Mouse (Mus musculus) limb, embryonic 13.5 days (tissue): ENCODE results near the gene Tmem97. TPM values are rescaled to one million over a fixed set of nuclear protein-coding genes. Genes with fewer than 3 reads are reported as not detected.

ENCODE experiments used
- ATAC-seq: fragments of 200-750 bp; cut with Nextera tagmentation; 2 replicates; pipeline ENCODE4 v1.8.0; 2017; ENCODE audit warnings: low read depth, moderate number of reproducible peaks, moderate TSS enrichment; ENCODE audit not compliant: low FRiP score
- H3K27ac ChIP-seq: fragments of 300-500 bp; sonication (generic); 2 replicates; pipeline ENCODE4 v1.5.1; 2015; ENCODE audit warnings: inconsistent platforms, mild to moderate bottlenecking, moderate library complexity
- H3K27me3 ChIP-seq: fragments of 300-500 bp; sonication (generic); 2 replicates; pipeline ENCODE4 v1.6.1; 2015; ENCODE audit warnings: mild to moderate bottlenecking, inconsistent platforms
- H3K36me3 ChIP-seq: fragments of 300-500 bp; sonication (generic); 2 replicates; pipeline ENCODE4 v1.6.1; 2015; ENCODE audit warnings: inconsistent platforms, mild to moderate bottlenecking, moderate library complexity
- H3K4me1 ChIP-seq: fragments of 300-500 bp; sonication (generic); 2 replicates; pipeline ENCODE4 v1.6.1; 2015; ENCODE audit warnings: inconsistent platforms
- H3K4me2 ChIP-seq: fragments of 300-500 bp; sonication (generic); replicated peaks from 2 replicates; pipeline ENCODE4 v1.6.1; 2015; ENCODE audit warnings: inconsistent platforms, mild to moderate bottlenecking, moderate library complexity
- H3K4me3 ChIP-seq: fragments of 300-500 bp; sonication (generic); 2 replicates; pipeline ENCODE4 v1.5.1; 2015; ENCODE audit warnings: moderate library complexity, mild to moderate bottlenecking, inconsistent platforms
- H3K9ac ChIP-seq: fragments of 300-500 bp; sonication (generic); 2 replicates; pipeline ENCODE4 v1.6.1; 2015; ENCODE audit warnings: mild to moderate bottlenecking, inconsistent platforms
- H3K9me3 ChIP-seq: fragments of 300-500 bp; sonication (generic); 2 replicates; pipeline ENCODE4 v1.6.1; 2016; ENCODE audit warnings: inconsistent platforms
- WGBS: fragments of 180-500 bp; shearing (Covaris S2); methylation state at CpG from one replicate; pipeline ENCODE4 v1.1.7; 2015; 5-methylcytosine and 5-hydroxymethylcytosine counted together
- polyA plus RNA-seq: library from polyadenylated mRNA; unstranded; fragments of >200 nt; fragmentation: Nextera tagmentation; extraction: Ambion mirVana; gene quantifications from 2 replicates; pipeline ENCODE4 v1.2.1, GENCODE M21; 2015

The Tmem97 gene
- polyA plus RNA-seq, 1 experiment from 2014 or later: 74.1 TPM

- H3K27ac ChIP-seq: no peak overlapping the region
- H3K4me1 ChIP-seq: no peaks in the 10 kb centered on the region
- no peaks in the 10 kb centered on the region for H3K27me3 ChIP-seq
- no peaks in the 10 kb centered on the region for H3K9me3 ChIP-seq
- H3K36me3 ChIP-seq: peaks cover 79% of the 10 kb centered on the region
- WGBS: 91% methylated on average over 9 of the region's 9 CpGs
- no peak overlapping the region for H3K4me2 ChIP-seq
- H3K4me3 ChIP-seq: no peak overlapping the region
- ATAC-seq: no peak
- H3K9ac ChIP-seq: no peak overlapping the region
These were observed 21.9 kb downstream of the Tmem97 start for GRCm38 (mm10) chr11:78528714-78529113.

DNA sequence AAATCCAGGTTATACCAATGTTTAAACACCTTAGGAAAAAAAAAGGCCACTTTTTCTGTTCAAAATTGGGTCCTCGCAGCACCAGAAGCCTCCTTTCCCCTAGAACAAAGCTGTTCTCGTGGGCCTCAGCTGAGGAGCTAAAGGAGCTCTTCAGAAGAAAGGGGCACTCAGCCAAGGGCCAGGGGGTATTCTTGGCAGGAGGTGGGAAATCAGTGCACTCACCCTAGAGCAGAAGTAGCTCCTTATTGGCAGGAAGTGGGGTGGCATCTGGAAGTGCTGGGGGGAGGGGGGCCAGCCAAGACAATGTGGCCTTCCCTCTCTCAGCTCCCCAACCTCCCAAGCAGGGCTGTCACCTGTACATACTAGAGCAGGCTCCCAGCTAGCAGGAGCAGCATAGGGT is 25.7 kb downstream of the Tmem97 start:
- Histone ChIP-seq H3K4me1 (no peaks in the 10 kb centered on the region), H3K9me3 (no peaks in the 10 kb centered on the region), H3K27ac (no peak overlapping the region), H3K27me3 (no peaks in the 10 kb centered on the region), H3K36me3 (peaks cover 100% of the 10 kb centered on the region), H3K9ac (no peak overlapping the region), H3K4me3 (no peak overlapping the region), H3K4me2 (no peak overlapping the region)
- WGBS: 81% methylated on average over 2 of the region's 2 CpGs
- ATAC-seq: no peak

DNA sequence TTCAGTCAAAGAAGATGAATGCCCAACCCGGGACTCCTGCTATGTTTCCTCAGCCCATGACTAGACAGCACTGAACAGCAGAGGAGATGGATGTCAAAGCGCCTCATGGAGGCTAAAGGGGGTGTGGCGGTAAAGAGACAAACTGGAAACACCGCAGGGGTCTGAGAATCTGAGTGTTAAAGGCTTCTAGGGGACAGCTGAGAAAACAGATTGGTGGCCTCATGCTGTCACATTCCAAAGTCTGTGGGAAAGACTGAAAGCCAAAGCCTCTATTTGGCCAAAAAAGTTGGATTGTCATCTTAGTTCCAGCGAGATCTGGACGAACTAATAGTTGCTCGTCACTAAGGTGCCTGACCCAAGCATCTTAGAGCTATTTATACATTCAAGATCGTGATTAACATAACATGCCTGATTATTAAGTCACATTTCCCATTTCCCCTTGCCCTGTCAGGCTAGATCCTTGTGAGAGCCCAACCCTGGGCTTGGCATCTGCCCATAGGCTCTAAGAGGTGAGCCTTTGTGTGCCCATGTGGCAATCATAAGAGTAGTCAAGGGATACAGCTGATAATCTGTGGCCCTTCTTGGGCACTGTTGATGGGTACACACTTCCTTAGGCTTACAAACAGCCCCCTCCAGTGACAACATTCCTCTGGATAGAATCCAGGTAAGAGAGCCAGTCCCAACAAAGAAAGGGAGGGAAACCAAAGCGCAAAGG is 27.2 kb downstream of the Tmem97 start:
- H3K27me3 ChIP-seq: no peaks in the 10 kb centered on the region
- no peaks in the 10 kb centered on the region for H3K9me3 ChIP-seq
- no peak overlapping the region for H3K4me2 ChIP-seq
- no peak for ATAC-seq
- H3K4me3 ChIP-seq: no peak overlapping the region
- no peaks in the 10 kb centered on the region for H3K4me1 ChIP-seq
- 90% methylated on average over 9 of the region's 9 CpGs for WGBS
- no peak overlapping the region for H3K27ac ChIP-seq
- peaks cover 100% of the 10 kb centered on the region for H3K36me3 ChIP-seq
- H3K9ac ChIP-seq: no peak overlapping the region

DNA sequence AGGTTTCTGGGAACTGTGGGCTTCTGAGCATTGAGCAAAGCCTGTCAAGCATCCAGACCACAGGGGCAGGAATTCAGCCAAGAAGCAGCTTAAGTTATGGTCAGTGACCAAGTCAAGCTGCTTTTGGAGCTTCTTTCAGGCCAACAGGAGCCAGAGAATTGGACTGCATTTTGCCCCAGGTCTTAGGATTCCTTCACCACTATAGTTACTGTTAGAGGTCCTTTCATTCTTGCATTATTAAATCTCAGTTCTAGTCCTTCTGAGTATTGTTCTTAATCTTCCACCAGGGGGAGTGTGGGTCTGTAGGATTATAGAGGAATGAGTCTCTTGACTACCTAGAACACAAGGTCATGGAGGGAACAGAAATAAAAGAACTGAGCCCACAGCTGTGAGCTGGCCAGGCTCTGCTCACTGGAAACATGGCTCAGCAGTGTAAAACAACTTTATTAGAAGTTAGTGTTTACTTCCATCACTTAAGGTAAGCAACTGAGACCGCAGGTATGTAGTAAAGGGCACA is 28.0 kb downstream of the Tmem97 start:
- Histone ChIP-seq H3K4me3 (no peak overlapping the region), H3K4me1 (no peaks in the 10 kb centered on the region), H3K27me3 (no peaks in the 10 kb centered on the region), H3K4me2 (no peak overlapping the region), H3K9me3 (no peaks in the 10 kb centered on the region), H3K36me3 (peaks cover 100% of the 10 kb centered on the region), H3K9ac (no peak overlapping the region), H3K27ac (no peak overlapping the region)
- 89% methylated on average over 1 of the region's 1 CpGs for WGBS
- ATAC-seq: no peak

- no peaks in the 10 kb centered on the region for H3K9me3 ChIP-seq
- H3K4me1 ChIP-seq: no peaks in the 10 kb centered on the region
- no peak overlapping the region for H3K4me2 ChIP-seq
- H3K4me3 ChIP-seq: no peak overlapping the region
- H3K27ac ChIP-seq: no peak overlapping the region
- peaks cover 96% of the 10 kb centered on the region for H3K36me3 ChIP-seq
- ATAC-seq: no peak
- H3K27me3 ChIP-seq: no peaks in the 10 kb centered on the region
- 90% methylated on average over 3 of the region's 3 CpGs for WGBS
- no peak overlapping the region for H3K9ac ChIP-seq
These were observed 28.7 kb downstream of the Tmem97 start for GRCm38 (mm10) chr11:78521880-78522279.

- 95% methylated on average over 10 of the region's 10 CpGs for WGBS
- Histone ChIP-seq H3K9me3 (no peaks in the 10 kb centered on the region), H3K4me2 (no peak overlapping the region), H3K27ac (peak overlapping the region; percentile 15; the same call in 1 of the 2 replicates), H3K27me3 (no peaks in the 10 kb centered on the region), H3K4me1 (no peaks in the 10 kb centered on the region), H3K36me3 (peaks cover 94% of the 10 kb centered on the region), H3K9ac (no peak overlapping the region), H3K4me3 (no peak overlapping the region)
- ATAC-seq: no peak
These were observed 31.6 kb downstream of the Tmem97 start for GRCm38 (mm10) chr11:78518931-78519330.

GRCm38 (mm10) chr11:78515549-78516325 is 34.8 kb downstream of the Tmem97 start:
- 56% methylated on average over 2 of the region's 2 CpGs for WGBS
- no peak overlapping the region for H3K4me2 ChIP-seq
- H3K9me3 ChIP-seq: no peaks in the 10 kb centered on the region
- H3K27me3 ChIP-seq: no peaks in the 10 kb centered on the region
- H3K36me3 ChIP-seq: peaks cover 66% of the 10 kb centered on the region
- peaks cover 15% of the 10 kb centered on the region for H3K4me1 ChIP-seq
- ATAC-seq: no peak
- H3K27ac ChIP-seq: no peak overlapping the region
- no peak overlapping the region for H3K9ac ChIP-seq
- no peak overlapping the region for H3K4me3 ChIP-seq

- WGBS: 81% methylated on average over 3 of the region's 3 CpGs
- Histone ChIP-seq H3K9me3 (no peaks in the 10 kb centered on the region), H3K36me3 (peaks cover 54% of the 10 kb centered on the region), H3K9ac (peak overlapping the region; percentile 98), H3K4me3 (peak overlapping the region; percentile 92), H3K4me1 (peaks cover 16% of the 10 kb centered on the region), H3K27me3 (no peaks in the 10 kb centered on the region), H3K4me2 (peak overlapping the region; percentile 89), H3K27ac (no peak overlapping the region)
- no peak for ATAC-seq
These were observed 37.3 kb downstream of the Tmem97 start for GRCm38 (mm10) chr11:78513106-78513790.

DNA sequence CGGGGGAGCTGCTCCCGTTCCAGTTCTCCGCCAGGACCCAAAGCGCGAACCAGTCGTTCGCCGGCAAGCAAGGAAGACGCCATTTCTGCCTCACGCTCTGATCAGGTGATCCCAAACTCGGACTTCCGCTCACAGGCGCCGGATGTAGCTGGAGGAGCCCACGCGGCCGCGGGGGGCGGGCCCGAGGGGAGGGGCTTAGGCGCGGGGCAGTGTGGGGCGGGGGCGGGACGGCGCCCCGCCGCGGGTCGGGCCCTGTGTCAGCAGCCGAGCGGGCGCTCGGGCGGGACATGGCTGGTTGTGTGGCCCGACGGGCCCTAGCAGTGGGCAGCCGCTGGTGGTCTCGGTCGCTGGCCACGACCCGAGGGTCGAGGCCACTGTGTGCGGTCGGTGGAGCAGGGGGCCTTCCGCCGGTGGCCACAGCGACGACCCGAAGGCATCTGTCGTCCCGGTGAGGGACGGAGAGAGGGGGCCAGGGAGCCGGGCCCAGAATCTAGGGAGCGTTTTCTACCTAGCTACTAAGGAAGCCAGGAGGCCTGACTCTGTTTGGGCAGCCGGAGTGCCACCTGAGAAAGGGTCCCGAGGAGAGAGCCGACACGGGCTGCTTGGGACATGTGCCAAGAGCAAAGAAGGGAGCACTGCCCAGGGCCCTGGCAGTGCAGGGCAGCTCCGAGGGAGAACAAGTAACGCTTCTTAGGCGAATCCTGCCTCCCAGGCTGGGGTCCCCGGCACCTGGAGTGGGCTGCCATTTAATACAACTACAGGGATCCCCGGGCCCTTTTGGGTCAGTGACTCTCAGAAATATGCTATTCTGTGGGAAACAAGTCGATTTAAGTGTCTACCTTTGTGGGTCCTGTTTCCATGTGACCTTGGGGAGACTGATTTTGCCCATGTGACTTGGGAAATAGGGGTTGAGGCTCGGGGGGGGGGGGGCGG is 38.3 kb downstream of the Tmem97 start, which contains the start of the genes Tmem199 and Poldip2:
TSS of gene Tmem199 (minus strand) at position 148 of the 933 bp plus-strand sequence.
TSS of gene Poldip2 (plus strand) at position 169 of the 933 bp plus-strand sequence.
- under 1% methylated on average over 67 of the region's 67 CpGs for WGBS
- Histone ChIP-seq H3K4me2 (peak within 1 kb of the TSS; percentile 89), H3K36me3 (peaks cover 54% of the 10 kb centered on the region), H3K9ac (peak within 1 kb of the TSS; percentile 98), H3K4me3 (peak within 1 kb of the TSS; percentile 92), H3K27ac (peak within 1 kb of the TSS; percentile 79), H3K4me1 (peaks cover 16% of the 10 kb centered on the region), H3K9me3 (no peaks in the 10 kb centered on the region), H3K27me3 (no peaks in the 10 kb centered on the region)
- ATAC-seq: peak; percentile 96

DNA sequence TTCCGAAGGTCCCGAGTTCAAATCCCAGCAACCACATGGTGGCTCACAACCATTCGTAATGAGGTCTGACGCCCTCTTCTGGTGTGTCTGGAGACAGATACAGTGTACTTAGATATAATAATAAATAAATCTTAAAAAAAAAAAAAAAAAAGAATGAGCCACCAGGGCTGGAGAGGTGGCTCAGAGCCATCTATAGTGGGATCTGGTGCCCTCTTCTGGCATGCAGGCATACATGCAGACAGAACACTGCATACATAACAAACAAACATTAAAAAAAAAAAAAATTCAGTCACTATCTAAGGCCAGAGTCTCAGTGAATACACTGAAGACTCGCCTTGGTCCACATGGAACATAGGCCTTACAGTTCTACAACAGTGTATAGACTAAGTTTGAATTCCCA is 41.4 kb downstream of the Tmem97 start:
- Histone ChIP-seq H3K4me3 (no peak overlapping the region), H3K4me2 (no peak overlapping the region), H3K4me1 (peaks cover 16% of the 10 kb centered on the region), H3K9me3 (no peaks in the 10 kb centered on the region), H3K27me3 (no peaks in the 10 kb centered on the region), H3K9ac (no peak overlapping the region), H3K36me3 (peaks cover 49% of the 10 kb centered on the region), H3K27ac (no peak overlapping the region)
- 82% methylated on average over 5 of the region's 5 CpGs for WGBS
- ATAC-seq: no peak

DNA sequence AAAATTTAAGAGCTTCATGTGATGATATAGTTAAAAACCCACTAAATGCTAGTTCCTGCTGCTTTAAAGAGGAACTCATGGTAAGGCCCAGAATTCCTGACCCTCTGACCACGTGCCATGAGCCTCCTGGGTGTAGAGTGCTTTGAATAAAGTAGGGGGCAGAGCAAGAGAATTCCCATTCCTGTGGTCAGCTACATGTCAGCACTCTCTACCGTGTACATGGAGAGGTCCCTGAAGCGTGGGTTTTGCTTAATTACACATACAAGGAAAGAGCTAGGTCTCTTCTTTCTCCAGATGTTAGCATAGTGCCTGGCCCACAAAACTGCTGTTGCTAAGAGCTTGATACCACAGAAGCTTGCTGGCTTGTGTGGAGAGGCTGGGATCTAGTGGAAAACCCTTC is 45.1 kb downstream of the Tmem97 start:
- Histone ChIP-seq H3K4me1 (no peaks in the 10 kb centered on the region), H3K27me3 (peaks cover 15% of the 10 kb centered on the region), H3K27ac (no peak overlapping the region), H3K9ac (no peak overlapping the region), H3K4me3 (no peak overlapping the region), H3K9me3 (no peaks in the 10 kb centered on the region), H3K36me3 (peaks cover 42% of the 10 kb centered on the region), H3K4me2 (no peak overlapping the region)
- ATAC-seq: no peak
- WGBS: 77% methylated on average over 3 of the region's 3 CpGs
